Mouse (Mus musculus): Measurements from ENCODE around the gene Mpnd. TPM values are rescaled to one million over a fixed set of nuclear protein-coding genes. Genes with fewer than 3 reads are reported as not detected.

Mpnd gene
- polyA plus RNA-seq, 1 experiment from 2014 or later: 156 TPM

DNA sequence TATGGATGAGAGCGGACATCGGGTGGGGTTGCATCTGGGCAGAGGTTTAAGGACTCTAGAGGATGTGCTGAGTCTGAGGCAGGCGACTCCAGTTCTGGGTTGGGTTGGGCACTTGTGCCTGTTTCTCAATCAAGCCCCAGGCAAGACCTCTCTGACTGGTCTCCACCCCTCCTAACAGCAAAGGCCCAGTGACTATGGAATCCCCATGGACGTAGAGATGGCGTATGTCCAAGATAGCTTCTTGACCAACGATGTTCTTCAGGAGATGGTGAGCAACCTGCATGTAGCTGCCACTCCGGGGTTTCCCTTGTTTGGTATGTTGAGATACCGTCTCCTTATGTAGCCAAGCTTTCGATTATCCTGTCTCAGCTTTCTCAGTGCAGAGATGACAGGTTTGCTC lies 9.8 kb downstream of the Mpnd start:
- 95% methylated on average over 9 of the region's 9 CpGs for WGBS
- H3K36me3 ChIP-seq: peaks cover 89% of the 10 kb centered on the region
- H3K9me3 ChIP-seq: no peaks in the 10 kb centered on the region
- no peak overlapping the region for H3K27ac ChIP-seq (replicated peaks)
- no peak for ATAC-seq (ENCODE audit: low read depth)
- no peaks in the 10 kb centered on the region for H3K27me3 ChIP-seq
- H3K4me1 ChIP-seq (replicated peaks): peaks cover 23% of the 10 kb centered on the region
- H3K9ac ChIP-seq: no peak overlapping the region
- no peak overlapping the region for H3K4me3 ChIP-seq
- H3K4me2 ChIP-seq: no peak overlapping the region

GRCm38 (mm10) chr17:56016382-56016781 lies 10.9 kb downstream of the Mpnd start:
- H3K36me3 ChIP-seq: peaks cover 86% of the 10 kb centered on the region
- H3K27me3 ChIP-seq: no peaks in the 10 kb centered on the region
- no peak for ATAC-seq (ENCODE audit: low read depth)
- H3K4me1 ChIP-seq (replicated peaks): peaks cover 14% of the 10 kb centered on the region
- no peak overlapping the region for H3K9ac ChIP-seq
- no peaks in the 10 kb centered on the region for H3K9me3 ChIP-seq
- H3K27ac ChIP-seq (replicated peaks): no peak overlapping the region
- 83% methylated on average over 8 of the region's 8 CpGs for WGBS
- no peak overlapping the region for H3K4me3 ChIP-seq
- H3K4me2 ChIP-seq: no peak overlapping the region

GRCm38 (mm10) chr17:56016793-56017785 lies 11.6 kb downstream of the Mpnd start:
- H3K4me1 ChIP-seq (replicated peaks): peaks cover 13% of the 10 kb centered on the region
- no peak overlapping the region for H3K4me3 ChIP-seq
- H3K36me3 ChIP-seq: peaks cover 79% of the 10 kb centered on the region
- no peaks in the 10 kb centered on the region for H3K27me3 ChIP-seq
- no peaks in the 10 kb centered on the region for H3K9me3 ChIP-seq
- ATAC-seq (ENCODE audit: low read depth): no peak
- WGBS: 82% methylated on average over 15 of the region's 15 CpGs
- H3K4me2 ChIP-seq: no peak overlapping the region
- no peak overlapping the region for H3K27ac ChIP-seq (replicated peaks)
- no peak overlapping the region; the same call in 1 of the 2 replicates for H3K9ac ChIP-seq

DNA sequence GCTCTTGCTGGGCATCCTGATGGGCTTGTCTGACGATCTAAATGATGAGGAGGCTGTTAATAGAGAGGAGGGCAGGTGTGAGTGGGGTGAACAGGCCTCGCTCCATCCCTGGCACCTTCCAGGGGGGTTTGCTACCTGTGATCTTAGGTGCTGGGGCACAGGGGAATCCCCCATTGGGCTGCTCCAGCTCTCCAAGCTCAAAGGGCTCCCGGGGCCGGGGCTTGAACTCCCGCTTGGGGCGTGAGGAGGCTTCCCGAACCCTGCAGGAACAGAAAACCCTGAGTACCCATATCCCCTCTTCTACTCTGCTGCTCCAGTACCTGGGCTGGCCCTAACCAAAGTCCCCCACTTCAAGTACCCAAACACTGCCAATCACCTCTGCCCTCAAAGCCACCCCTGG lies 12.3 kb downstream of the Mpnd start:
- Histone ChIP-seq H3K9me3 (no peaks in the 10 kb centered on the region), H3K4me2 (no peak overlapping the region), H3K36me3 (peaks cover 74% of the 10 kb centered on the region), H3K4me1 (replicated peaks) (peaks cover 15% of the 10 kb centered on the region), H3K27me3 (no peaks in the 10 kb centered on the region), H3K27ac (replicated peaks) (0 out of 2 replicates have a peak overlapping the region, but pooled peaks have one; percentile 38), H3K9ac (no peak overlapping the region), H3K4me3 (no peak overlapping the region)
- no peak for ATAC-seq (ENCODE audit: low read depth)
- 92% methylated on average over 7 of the region's 7 CpGs for WGBS

GRCm38 (mm10) chr17:56018347-56019131 lies 13.0 kb downstream of the Mpnd start:
- Histone ChIP-seq H3K4me1 (replicated peaks) (peaks cover 22% of the 10 kb centered on the region), H3K9me3 (no peaks in the 10 kb centered on the region), H3K4me2 (no peak overlapping the region), H3K27me3 (no peaks in the 10 kb centered on the region), H3K27ac (replicated peaks) (peak overlapping the region; percentile 38; the same call in 1 of the 2 replicates), H3K36me3 (peaks cover 67% of the 10 kb centered on the region), H3K4me3 (no peak overlapping the region), H3K9ac (no peak overlapping the region)
- 76% methylated on average over 20 of the region's 20 CpGs for WGBS
- peak; percentile 9; the same call in 1 of the 2 replicates for ATAC-seq (ENCODE audit: low read depth)

GRCm38 (mm10) chr17:56020400-56021084 lies 15.0 kb downstream of the Mpnd start:
- ATAC-seq (ENCODE audit: low read depth): no peak
- no peak overlapping the region for H3K9ac ChIP-seq
- no peak overlapping the region for H3K4me3 ChIP-seq
- H3K36me3 ChIP-seq: peaks cover 54% of the 10 kb centered on the region
- peak overlapping the region; percentile 20 for H3K27ac ChIP-seq (replicated peaks)
- H3K27me3 ChIP-seq: no peaks in the 10 kb centered on the region
- H3K4me2 ChIP-seq: no peak overlapping the region
- H3K9me3 ChIP-seq: no peaks in the 10 kb centered on the region
- WGBS: 89% methylated on average over 6 of the region's 6 CpGs
- peaks cover 26% of the 10 kb centered on the region for H3K4me1 ChIP-seq (replicated peaks)

DNA sequence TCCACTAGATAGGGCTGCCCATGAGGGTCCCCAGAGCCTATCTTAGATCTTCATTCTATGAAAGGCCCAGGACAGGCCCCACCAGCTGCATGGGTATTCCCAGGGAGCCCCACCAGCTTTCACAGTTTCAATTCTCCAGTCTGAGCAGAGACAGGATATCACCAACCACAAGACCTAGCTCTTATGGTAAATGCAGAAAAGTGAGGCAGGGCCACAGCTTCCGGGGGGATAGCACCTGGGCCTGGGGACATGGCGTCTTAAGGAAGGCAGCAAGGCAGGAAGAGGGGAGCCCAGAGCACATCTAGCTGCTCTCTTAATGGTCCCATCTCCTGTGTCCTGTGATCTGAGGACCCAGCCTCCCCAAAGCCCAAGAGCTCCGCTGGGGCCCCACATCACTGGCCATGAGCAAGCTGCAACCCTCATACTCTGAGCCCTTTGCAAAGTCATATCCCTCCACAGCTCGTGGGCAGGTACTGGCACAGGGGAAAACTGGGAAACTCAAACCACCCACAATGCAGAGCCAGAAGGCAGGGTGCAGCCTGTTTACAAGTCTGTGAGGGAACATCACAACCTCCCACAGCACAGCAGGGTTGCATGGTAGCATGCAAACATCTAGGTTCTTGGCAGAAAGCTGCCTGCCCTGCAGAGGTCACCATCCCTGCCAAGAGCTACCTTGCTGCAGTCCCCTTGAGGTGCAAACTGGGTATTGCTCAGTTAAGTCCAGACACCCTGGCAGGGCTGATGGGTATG lies 15.8 kb downstream of the Mpnd start:
- ATAC-seq (ENCODE audit: low read depth): no peak
- Histone ChIP-seq H3K36me3 (peaks cover 46% of the 10 kb centered on the region), H3K4me1 (replicated peaks) (peaks cover 26% of the 10 kb centered on the region), H3K27me3 (no peaks in the 10 kb centered on the region), H3K4me3 (no peak overlapping the region), H3K9me3 (no peaks in the 10 kb centered on the region), H3K4me2 (no peak overlapping the region), H3K27ac (replicated peaks) (peak overlapping the region; percentile 20), H3K9ac (no peak overlapping the region)
- 84% methylated on average over 4 of the region's 4 CpGs for WGBS

DNA sequence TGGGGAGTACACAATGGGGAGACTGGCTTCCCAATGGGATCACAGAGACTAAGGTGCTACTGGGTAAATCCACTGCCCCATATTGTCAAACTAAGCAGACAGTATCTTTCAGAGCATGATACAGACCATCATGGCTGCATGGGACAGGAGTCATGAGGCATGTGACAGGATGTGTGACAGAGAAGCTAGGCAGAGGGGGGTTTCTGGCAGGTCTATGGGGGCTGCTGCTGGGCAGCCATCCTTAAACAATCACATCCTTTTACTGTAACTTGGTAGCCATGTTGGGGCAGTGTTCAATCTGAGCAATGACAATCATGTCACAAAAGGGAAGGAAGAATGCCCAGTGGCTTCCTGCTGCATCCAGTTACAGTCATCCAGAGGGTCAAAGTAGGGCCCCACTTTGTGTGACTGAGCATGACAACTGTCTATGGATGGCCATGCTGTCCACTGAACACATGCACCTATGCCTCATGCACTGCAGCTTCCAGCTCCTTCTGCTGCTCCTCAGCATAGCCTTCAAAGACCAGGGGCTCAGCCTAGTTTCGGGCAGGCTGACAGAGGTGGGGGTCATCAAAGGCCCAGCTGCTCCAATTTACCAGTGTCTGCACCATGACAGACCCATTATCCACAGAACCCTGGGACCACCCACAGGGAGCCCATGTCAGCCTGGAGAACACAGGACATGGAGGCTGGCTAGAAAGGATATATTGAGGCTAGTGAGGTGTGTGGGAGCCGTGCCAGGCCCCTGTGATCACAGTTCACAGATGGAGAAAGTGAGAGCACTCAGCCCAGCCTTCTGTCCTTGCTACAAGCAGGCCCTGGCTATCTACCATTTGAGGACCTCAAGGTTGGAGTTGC lies 16.8 kb downstream of the Mpnd start:
- Histone ChIP-seq H3K27me3 (no peaks in the 10 kb centered on the region), H3K9ac (no peak overlapping the region), H3K4me2 (no peak overlapping the region), H3K4me1 (replicated peaks) (peaks cover 36% of the 10 kb centered on the region), H3K9me3 (no peaks in the 10 kb centered on the region), H3K36me3 (peaks cover 36% of the 10 kb centered on the region), H3K27ac (replicated peaks) (peak overlapping the region; percentile 20; the same call in 1 of the 2 replicates), H3K4me3 (no peak overlapping the region)
- ATAC-seq (ENCODE audit: low read depth): no peak
- 47% methylated on average over 2 of the region's 2 CpGs for WGBS

- Histone ChIP-seq H3K9ac (no peak overlapping the region), H3K4me1 (replicated peaks) (peaks cover 42% of the 10 kb centered on the region), H3K27ac (replicated peaks) (peak overlapping the region; percentile 56; the same call in 1 of the 2 replicates), H3K4me3 (no peak overlapping the region), H3K27me3 (no peaks in the 10 kb centered on the region), H3K36me3 (peaks cover 33% of the 10 kb centered on the region), H3K9me3 (no peaks in the 10 kb centered on the region), H3K4me2 (no peak overlapping the region)
- ATAC-seq (ENCODE audit: low read depth): no peak
- WGBS: 78% methylated on average over 4 of the region's 4 CpGs
Observed at GRCm38 (mm10) chr17:56022989-56023290, 17.4 kb downstream of the Mpnd start.

- peak overlapping the region; percentile 9; the same call in 1 of the 2 replicates for H3K9ac ChIP-seq
- H3K36me3 ChIP-seq: peaks cover 32% of the 10 kb centered on the region
- peaks cover 43% of the 10 kb centered on the region for H3K4me1 ChIP-seq (replicated peaks)
- H3K9me3 ChIP-seq: no peaks in the 10 kb centered on the region
- 84% methylated on average over 5 of the region's 5 CpGs for WGBS
- H3K4me3 ChIP-seq: no peak overlapping the region
- H3K4me2 ChIP-seq: no peak overlapping the region
- peak overlapping the region; percentile 56 for H3K27ac ChIP-seq (replicated peaks)
- no peak for ATAC-seq (ENCODE audit: low read depth)
- H3K27me3 ChIP-seq: no peaks in the 10 kb centered on the region
Observed at GRCm38 (mm10) chr17:56023386-56023785, 17.9 kb downstream of the Mpnd start.
